Mouse (Mus musculus) heart, adult 18-20 months (tissue): ENCODE measurements around the gene Fam71b. TPM values are rescaled to one million over a fixed set of nuclear protein-coding genes. Genes with fewer than 3 reads are reported as not detected.

ENCODE experiments used
- DNase-seq, 2 experiments: peaks; one replicate each; pipeline ENCODE4 v3.0.0; 2021 to 2022; ENCODE audit warnings: mixed read lengths in 1 of 2
- long read RNA-seq, 2 experiments: library from polyadenylated mRNA; stranded (forward); transcript quantifications; one replicate each; pipeline ENCODE4 v2.0.0; 2021
- total RNA-seq, 2 experiments: library from RNA; stranded (reverse); gene quantifications; 2 replicates each; pipeline ENCODE4 v1.2.3; 2021

Fam71b gene
- not detected for total RNA-seq
- long read RNA-seq, experiment 1, result 0 reads
- long read RNA-seq, experiment 2, result 0 reads

DNA sequence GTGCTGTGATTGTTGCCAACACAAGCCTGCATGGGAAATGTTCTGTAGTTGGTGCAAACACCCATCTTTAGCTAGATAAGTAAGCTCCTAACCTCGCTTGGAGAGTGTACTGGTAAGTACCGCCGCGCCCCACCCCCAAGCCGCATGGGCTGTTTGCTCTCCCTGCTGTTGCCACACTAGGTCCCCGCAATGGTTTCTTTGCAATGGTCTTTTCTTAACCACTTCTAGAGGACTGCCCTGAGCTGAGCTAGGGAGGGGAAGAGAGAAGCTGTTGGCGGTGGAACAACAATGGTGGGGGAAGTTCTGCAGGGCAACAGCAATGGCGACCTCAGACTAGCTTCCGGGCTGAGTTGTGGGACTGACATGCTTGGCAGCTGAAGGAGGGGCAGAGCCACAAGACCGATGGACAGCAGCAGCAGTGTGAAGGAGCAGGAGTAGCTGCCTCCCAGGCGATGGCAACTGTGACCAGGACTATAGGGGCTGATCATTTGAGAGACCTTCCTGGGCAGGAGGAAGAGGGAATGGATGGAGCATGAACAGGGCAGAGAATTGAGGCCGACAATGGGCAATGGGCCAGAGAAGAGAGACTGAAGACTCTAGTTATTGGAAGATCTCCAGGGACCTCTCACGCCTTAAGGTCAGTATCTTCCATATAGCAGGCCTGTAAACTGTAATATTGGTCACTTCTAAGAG lies at the start of gene Fam71b:
Gene Fam71b, plus strand, starts transcription at position 393 of the 693 bp plus-strand sequence.
- DNase-seq, result no peak

DNA sequence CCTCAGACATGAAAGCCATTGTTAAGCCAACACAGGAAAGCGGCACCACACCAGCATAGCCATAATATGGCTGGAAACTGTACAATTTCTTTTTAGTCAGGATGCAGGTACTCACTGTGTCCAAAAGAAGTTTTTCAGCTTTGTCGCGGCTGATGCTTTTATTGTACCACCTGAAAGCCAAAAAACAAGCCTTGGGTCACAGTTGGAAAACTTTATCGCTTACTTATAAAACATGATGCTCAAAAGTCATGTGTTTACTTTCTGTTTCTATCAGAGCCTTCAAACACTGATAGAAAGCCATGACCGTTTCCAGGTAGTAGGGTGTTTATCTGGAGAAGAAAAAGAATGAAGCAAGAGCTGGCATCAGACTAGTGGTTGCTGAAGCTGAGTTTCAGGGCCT lies 48.6 kb upstream of the Fam71b start:
- DNase-seq, result no peak

DNA sequence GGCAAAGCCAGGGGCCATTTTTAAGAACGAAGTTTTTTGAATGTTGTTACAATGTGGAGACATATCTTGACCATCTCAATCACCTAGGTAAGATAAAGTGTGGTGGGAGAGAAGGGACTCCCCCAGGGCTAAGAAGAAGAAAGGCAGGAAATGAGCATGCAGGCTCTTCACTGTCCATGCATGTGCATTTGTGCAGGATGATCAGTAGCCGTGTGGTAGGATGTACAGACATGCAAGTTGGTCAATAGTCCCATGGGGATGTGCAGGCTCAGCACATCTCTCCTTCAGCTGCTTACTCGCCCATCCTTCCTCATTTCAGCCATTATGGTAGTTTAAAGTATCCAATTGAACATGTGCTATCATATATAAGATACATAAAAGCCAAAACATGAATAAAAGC lies 47.9 kb upstream of the Fam71b start:
- no peak for DNase-seq

DNA sequence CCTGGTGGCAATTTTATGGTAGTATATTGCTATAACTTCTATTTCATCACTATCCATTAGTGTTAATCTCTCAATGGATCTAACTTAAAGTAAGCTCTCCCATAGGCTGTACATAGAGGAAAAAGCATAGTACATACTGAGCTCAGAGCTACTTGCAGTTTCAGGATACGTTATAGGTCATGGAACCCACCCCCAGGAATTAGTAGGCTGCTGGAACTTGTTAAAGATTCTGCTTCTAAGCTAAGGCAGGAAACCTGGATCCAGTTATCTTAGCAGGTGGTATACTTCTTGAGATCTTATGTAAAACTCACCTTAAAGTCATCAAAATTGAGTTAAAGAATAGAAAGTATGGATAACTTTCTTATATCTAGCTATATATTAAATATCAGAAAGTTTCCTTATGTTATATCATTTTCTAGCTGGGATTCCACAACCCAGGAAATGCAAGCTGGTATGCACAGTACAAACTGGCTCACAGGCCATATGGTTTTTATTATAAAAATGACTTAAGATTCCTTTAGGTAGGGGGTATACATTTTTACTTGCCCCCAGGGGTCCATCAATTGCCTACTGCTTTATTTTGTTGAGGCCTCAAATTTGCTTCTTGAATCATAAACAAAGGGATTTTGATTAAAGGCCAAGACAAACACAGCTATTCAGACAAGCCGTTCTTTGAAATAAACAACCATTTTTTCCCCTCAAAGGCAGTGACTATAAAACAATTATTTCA lies 46.5 kb upstream of the Fam71b start:
- no peak for DNase-seq

DNA sequence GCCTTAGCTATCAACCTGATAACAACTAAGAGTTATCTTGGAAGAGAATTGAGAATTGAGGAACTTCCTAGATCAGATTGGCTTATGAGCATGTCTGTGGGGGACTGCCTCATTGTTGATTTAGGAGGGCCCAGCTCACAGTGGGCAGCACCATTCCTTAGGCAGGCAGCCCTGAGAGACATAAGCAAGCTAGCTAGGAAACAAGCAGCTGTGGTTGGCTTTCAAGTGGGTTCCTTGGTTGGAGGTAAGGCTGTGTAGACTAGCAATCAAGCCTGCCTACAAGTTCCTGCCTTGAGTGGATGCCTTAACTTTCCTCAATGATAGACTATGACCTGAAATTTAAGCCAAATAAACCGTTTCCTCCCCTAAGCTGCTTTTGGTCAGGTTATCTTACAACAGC lies 38.0 kb upstream of the Fam71b start:
- DNase-seq, result no peak

DNA sequence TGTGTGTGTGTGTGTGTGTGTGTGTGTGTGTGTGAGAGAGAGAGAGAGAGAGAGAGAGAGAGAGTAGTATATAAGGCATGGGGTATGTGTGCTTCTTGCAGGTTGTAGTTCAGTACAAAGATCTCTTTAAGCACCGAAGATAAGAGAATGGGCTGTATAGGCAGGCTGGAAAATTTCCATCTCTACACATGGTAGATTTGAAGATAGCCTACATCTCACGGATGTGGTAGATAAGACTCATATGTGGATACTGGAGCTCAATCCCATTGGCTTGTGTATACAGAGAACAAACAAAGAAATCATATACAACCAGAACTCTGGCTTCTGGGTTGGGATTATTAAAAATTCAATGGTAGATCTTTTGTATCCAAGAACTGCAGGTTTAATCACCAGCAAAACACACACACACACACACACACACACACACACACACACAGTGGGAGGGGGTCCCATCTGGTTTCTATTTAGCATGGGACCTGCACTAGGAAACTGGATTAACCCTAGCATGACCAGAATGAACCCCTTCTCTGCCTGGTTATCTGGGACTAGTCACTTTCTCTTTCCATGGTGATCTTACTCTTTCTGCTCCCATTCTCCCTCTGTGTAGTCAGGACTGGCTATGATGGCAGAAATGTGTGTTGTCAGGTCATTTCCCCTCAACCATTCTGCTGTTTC lies 35.2 kb upstream of the Fam71b start:
- DNase-seq, result no peak

DNA sequence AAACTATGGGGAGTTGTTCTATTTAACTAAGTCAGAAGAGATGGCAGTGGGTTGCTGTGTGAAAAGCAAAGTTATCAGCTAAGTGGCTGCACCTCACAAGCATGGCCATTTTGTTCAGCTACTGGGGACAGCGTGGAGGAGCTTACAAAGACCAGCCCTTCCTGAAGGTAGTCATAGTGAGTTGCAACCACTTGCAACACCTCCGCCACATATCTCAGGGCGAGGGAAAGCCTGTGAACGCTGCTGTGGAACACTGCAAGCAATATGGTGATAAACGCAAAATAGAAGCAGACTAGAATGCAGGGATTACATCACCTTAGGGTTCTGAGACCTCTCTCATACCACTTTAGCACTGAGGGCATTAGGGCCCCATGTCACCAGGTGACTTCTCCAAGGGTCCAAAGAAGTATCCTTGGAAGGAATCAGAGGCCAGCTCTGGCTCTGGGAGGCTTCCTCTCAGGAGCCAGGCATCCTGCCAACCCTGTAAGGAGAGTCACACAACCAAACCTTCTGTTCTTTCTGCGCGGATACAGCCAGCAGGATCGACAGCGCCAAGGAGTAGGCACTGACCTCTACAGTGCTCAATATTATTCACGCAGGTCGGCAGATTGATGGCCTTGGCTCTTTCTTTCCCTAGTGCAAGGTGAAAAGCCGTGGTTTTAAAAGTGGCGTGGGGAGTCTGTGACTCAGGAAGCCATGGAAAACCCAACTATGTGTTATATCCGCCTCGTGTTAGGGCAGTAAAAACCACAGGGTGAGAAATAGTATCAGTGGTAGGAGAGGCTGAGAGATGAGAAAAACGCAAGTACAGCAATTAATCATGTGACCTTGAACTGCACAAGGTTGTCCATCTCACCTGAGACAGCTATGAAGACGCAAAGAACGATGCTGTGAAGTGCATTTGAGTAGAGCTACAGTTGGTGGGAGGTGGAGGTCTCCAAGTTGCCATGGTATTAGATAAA lies 34.0 kb upstream of the Fam71b start:
- DNase-seq, result no peak

DNA sequence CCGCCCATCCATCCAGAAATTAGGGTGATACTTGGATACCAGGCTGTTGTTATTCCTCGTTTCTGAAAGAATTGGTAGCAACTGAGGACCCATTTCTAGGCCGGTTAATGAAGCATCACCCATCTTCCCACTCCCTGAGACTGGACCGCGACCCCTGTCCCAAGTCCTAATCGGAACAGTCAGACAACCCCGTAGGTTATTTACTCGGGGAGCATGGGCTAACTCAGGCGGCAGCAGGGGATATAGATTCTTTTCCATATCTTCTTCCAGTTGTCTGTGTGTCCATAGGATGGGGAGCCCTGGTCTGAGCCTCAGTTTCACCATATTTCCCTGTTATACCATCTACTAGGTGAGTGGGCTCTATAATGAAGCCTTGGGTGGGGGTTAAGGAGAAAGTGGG lies 32.5 kb upstream of the Fam71b start:
- DNase-seq, result no peak

DNA sequence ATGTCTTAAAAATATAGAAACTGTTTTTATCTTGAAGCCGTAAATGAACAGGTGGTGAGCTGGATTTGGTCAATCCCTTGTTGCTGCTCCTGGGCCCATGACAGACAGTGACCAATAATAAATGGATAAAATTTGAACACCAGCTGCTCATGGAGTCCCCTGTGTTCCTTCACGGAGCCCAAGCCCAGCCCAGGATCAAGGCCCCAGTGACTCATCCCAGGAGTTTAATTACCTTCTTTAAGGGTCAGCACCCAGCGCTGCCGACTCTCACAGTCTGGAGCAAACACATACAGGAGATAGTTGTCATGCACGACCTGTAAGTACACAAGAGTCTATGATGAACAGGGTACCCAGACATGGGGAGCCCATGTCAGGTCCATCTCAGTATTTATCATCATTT lies 30.6 kb upstream of the Fam71b start:
- no peak for DNase-seq

DNA sequence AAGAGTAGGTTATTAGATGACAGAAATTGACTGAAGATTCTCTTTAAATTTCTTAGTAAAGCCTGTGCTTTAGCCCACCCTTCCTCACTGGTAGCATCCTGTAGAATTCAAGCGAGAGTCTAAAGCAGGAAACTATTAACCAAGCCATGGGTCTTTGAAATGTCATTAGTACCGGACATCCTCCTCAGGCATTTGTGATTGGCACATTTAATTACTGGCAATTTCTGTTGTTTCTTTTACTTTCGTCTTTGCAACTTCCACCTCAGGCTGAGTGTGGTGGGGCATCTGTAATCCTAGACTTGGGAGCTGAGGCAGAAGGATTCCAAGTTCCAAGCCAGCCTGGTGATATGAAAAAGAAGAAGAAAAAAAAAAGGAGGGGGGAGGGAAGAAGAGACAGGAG lies 30.0 kb upstream of the Fam71b start:
- DNase-seq, result no peak

DNA sequence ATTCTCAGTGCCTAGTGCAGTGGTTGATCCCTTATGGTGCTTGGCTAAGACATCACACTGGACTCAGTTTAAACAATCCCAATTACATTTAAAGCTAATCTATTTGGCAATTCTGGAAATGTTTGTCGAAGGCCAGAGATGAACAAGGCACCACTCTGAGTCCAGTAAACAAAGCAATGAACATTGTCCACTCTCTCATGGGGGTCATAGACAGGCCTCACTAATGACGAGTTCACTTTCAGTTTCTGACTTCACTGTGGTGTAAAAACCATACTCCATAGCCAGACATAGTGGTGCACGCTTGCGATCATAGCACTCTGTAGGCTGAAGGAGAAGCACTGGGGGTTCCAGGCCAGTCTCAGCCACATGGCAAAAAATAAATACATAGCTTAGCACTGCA lies 25.9 kb upstream of the Fam71b start:
- DNase-seq, result no peak

DNA sequence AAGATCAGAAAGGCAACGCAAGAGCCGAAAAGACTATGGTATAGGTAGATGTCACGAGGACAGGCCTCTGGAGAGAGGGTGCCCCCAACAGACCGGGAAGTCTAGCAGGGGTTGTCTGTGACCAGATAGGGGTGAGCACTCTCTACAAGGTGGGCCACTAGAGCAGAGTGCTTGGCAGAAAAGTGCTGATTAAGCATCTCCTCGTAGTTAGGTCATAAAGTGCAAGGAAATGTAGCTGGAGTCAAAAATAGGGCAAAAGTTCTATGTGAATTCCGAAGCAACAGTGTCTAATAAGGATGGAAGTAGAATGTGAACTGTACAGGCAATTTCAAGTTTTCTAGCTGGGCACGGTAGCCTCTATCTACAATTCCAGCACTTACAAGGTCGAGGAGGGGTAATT lies 25.1 kb upstream of the Fam71b start:
- DNase-seq, result no peak

DNA sequence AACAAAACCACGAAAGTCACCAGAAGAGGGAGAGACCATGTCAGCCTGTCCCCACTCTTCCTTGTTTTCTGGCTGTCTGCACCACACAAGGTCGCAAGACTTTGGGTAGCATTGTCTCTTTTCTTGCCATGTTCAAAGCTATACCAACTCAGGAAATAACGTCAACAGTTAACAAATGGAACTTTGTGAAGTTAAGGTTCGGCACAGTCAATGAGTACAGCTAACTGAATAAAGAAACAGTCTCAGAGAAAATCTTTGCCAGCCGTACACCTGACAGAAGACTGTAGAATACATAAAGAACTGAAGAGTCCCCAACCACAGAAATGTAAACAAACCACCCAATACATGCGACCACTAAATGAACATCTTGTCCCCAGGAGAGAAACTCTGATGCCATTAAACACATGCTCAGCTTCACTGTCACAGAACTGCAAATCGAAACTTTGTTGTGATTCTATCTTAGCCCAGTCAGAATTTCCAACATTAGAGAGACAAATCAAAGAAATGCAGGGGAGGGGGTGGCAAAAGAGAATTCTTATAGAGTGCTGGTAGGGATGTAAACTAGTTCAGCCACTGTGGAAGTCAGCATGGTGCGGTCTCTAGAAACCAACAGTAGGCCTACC lies 23.9 kb upstream of the Fam71b start:
- no peak for DNase-seq

DNA sequence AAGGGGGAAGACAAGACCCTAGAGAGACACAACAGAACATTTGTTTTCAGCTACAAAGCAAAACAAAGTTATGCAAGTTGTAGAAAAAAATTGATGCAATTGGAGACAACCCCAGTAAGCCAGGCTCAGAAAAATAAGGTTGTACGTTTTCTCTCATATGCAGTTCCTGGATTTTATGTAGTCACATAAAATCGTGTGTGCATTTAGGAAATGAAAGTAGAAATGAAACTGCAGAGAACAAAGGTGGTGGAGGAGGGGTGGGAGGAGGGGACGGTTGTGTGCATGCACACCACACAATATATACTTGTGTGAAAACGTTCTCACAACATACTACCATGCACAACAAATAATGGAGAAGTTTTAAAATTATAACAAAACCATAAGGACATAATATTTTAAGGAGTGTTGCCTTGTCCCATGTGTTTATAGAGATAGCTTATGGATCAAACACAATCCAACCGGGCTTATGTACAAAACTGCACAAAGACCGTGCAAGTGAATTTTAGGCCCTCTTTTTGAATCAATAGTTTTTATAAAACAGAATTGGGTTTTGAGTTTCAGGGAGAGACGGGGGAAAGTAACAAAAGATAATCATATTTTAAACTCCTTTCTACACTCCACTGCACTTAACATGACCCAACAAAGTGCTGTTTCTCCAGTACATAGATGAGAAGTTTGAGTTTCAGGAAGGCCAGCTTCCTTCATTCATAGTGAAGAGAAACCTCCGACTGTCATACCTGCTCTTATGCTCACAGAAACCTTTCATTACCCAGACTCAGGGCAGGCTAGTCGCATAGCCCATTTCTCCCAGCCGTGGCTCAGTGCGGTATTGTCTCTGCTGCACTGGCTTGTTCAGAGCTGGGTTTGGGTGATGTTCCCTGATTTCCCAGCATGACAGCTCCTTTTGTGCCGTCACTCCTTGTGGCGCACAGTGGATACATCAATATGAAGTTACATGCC lies 23.0 kb upstream of the Fam71b start:
- DNase-seq, result no peak

DNA sequence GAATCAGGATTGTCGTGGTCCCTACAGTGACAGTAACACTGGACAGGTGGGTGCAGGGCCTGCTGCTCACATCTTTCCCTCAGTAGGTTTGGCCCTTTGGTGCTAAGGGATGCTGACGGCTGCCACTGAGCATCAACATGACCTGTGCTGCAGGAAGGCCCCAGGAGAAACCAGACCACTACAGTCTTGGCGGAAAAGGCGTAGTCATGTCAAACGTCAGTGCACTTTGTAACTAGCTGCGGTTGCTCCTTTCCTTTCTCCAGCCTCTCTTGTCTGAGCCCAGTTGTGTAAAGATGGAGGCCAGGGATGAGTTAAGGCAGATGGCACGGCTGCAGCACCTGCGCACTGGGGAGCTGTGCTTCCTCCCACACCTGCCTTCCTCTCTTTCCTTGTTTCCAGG lies 21.3 kb upstream of the Fam71b start:
- DNase-seq, result no peak

DNA sequence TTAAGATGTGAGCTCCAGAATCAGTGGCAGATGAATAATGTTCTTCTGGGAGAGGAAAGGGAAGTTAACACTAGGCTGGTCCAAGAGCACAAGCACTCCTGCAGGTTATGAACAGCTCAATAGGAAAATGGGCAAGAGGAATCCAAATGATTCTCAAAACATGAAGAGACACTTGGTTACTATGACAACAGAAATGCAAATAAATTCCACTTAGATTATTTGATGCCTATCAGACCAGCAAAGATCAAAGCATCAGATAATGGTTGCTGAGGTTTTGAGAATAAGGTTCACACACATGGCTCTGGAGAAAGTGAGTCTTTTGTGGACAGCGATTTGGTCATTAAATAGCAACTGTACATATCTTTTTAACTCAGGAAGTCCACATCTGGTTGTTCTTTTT lies 19.0 kb upstream of the Fam71b start:
- no peak for DNase-seq

DNA sequence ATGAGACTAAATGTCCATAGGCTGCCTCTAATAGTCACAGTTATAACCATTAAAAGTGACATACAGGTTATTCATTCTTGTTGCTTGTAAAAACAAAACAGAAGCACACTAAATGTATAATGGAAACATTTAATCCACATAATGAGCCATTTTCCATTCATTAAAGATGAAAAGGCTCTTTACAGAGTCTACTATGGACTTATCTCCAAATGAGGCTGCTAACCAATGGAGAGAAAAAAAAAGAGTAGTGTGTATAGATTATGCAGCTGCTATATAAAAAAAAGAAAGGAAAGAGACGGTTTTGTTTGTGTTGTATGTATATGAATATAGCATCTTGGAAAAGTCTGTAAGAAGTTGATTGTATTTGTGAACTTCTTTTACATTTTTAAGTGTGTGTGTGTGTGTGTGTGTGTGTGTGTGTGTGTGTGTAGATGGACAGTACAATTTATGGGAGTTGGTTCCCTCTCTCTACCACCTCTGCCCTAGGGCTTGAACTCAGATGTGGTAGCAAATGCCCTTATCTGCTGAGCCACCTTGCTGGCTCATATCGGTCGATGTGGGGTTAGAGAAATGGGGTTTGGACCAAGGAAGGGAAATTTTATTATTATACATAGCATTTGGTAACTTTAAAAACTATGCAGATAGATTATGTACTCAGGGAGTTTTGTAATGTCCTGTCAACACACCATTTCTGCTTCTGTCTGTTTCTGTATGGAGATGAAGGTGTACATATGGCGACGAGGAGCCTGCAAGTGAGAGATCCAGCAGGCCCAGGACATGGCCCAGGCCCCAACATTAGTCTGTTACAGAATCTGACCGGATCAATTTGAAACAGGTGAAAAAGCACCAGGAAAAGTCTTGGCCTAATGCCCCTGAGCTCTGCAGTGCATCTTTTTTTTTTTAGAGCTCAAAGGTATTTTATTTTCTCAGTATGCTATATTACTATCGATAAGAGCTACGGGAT lies 18.3 kb upstream of the Fam71b start:
- no peak for DNase-seq

DNA sequence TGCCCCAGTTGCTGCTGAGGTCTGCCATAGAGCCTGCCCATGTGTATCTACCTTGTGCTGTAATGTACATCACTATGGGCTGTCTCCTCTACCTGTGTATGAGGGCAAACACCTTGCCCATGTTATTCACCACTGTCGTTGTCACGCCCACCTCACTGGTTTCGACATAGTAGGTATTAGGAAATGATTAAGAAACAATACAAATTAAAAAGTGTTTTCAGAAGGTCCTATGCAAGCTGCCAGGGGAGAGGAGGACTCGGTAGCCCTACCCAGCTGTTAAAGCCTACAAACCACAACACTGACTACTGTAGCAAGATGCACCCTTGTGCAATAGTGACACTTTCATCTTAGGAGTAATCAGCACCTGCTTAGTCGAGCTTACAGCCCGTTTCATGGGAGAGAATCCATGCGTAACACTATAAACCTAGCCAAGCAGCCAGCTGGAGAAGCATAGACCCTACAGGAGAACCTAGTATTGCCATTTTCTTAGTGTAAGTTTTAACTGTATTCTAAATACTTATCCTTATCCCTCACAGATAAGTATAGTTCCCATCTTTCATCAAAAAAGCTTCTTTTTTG lies 16.2 kb upstream of the Fam71b start:
- DNase-seq, result no peak

DNA sequence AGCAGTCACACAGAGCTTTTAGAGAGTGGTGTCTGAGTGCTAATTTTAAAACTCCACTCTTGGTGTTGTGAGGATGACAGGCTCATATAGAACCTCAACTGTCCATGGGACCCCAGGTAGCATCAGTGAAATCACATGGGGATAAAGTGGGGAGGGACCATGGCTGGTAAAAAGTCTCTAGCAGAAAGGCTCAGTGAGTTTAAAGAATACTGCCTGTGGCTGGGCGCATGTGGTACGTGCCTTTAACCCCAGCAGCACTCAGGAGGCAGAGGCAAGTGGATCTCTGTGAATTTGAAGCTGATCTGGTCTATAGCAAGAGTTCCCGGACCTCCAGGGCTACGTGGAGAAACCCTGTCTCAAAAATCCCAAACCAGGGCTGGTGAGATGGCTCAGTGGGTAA lies 13.9 kb upstream of the Fam71b start:
- no peak for DNase-seq
